Mouse (Mus musculus): ENCODE measurements around the gene Hnf1a. TPM values are rescaled to one million over a fixed set of nuclear protein-coding genes. Genes with fewer than 3 reads are reported as not detected.

Hnf1a gene
- polyA plus RNA-seq, 1 experiment: 12.3 TPM

GRCm38 (mm10) chr5:114980122-114980748 is 9.3 kb upstream of the Hnf1a start:
- 63% methylated on average over 16 of the region's 16 CpGs for WGBS
- DNase-seq (ENCODE audit: low read depth, low spot score): no peak

GRCm38 (mm10) chr5:114979250-114980121 is 8.6 kb upstream of the Hnf1a start:
- DNase-seq (ENCODE audit: low read depth, low spot score): no peak
- WGBS: 10% methylated on average over 32 of the region's 32 CpGs

- no peak for DNase-seq (ENCODE audit: low read depth, low spot score)
- 4% methylated on average over 6 of the region's 6 CpGs for WGBS
These were observed 8.0 kb upstream of the Hnf1a start for GRCm38 (mm10) chr5:114978888-114979249.

- DNase-seq (ENCODE audit: low read depth, low spot score): no peak
- WGBS: 15% methylated on average over 11 of the region's 11 CpGs
These were observed 7.6 kb upstream of the Hnf1a start for GRCm38 (mm10) chr5:114978473-114978872.

GRCm38 (mm10) chr5:114976935-114977334 is 6.0 kb upstream of the Hnf1a start:
- DNase-seq (ENCODE audit: low read depth, low spot score): no peak

- WGBS: 63% methylated on average over 8 of the region's 8 CpGs
These were observed 2.2 kb upstream of the Hnf1a start for GRCm38 (mm10) chr5:114973131-114973530.

GRCm38 (mm10) chr5:114972201-114972600 is 1.3 kb upstream of the Hnf1a start:
- no peak for DNase-seq (ENCODE audit: low read depth, low spot score)
- 39% methylated on average over 9 of the region's 9 CpGs for WGBS

More at GRCm38 (mm10) chr5:114973131-114973530, 2.2 kb upstream of the Hnf1a start:
- no peak for DNase-seq (ENCODE audit: low read depth, low spot score)

- no peak for DNase-seq (ENCODE audit: low read depth, low spot score)
- WGBS: 24% methylated on average over 13 of the region's 13 CpGs
These were observed 1.2 kb downstream of the Hnf1a start for GRCm38 (mm10) chr5:114969609-114970215.

GRCm38 (mm10) chr5:114969064-114969463 is 1.8 kb downstream of the Hnf1a start:
- DNase-seq (ENCODE audit: low read depth, low spot score): no peak
- 7% methylated on average over 4 of the region's 4 CpGs for WGBS

- 14% methylated on average over 7 of the region's 7 CpGs for WGBS
These were observed 2.2 kb downstream of the Hnf1a start for GRCm38 (mm10) chr5:114968651-114969050.

GRCm38 (mm10) chr5:114967523-114968268 is 3.2 kb downstream of the Hnf1a start:
- DNase-seq (ENCODE audit: low read depth, low spot score): no peak
- 16% methylated on average over 14 of the region's 14 CpGs for WGBS

More at GRCm38 (mm10) chr5:114968651-114969050, 2.2 kb downstream of the Hnf1a start:
- no peak for DNase-seq (ENCODE audit: low read depth, low spot score)

- DNase-seq (ENCODE audit: low read depth, low spot score): no peak
These were observed 5.7 kb downstream of the Hnf1a start for GRCm38 (mm10) chr5:114964967-114965898.

GRCm38 (mm10) chr5:114964315-114964966 is 6.5 kb downstream of the Hnf1a start:
- DNase-seq (ENCODE audit: low read depth, low spot score): no peak
- WGBS: 20% methylated on average over 7 of the region's 7 CpGs

More at GRCm38 (mm10) chr5:114964967-114965898, 5.7 kb downstream of the Hnf1a start:
- WGBS: 19% methylated on average over 17 of the region's 17 CpGs

GRCm38 (mm10) chr5:114961590-114962360 is 9.1 kb downstream of the Hnf1a start:
- WGBS: 50% methylated on average over 4 of the region's 4 CpGs
- no peak for DNase-seq (ENCODE audit: low read depth, low spot score)

- 91% methylated on average over 5 of the region's 5 CpGs for WGBS
- DNase-seq (ENCODE audit: low read depth, low spot score): no peak
These were observed 12.8 kb downstream of the Hnf1a start for GRCm38 (mm10) chr5:114958069-114958468.

GRCm38 (mm10) chr5:114953326-114953725 is 17.6 kb downstream of the Hnf1a start:
- 91% methylated on average over 14 of the region's 14 CpGs for WGBS
- DNase-seq (ENCODE audit: low read depth, low spot score): no peak

- no peak for DNase-seq (ENCODE audit: low read depth, low spot score)
- 79% methylated on average over 21 of the region's 21 CpGs for WGBS
These were observed 19.5 kb downstream of the Hnf1a start for GRCm38 (mm10) chr5:114951279-114951880.
